Mouse (Mus musculus) heart, embryonic 14.5 days (tissue): ENCODE measurements around the gene Itgad. TPM values are rescaled to one million over a fixed set of nuclear protein-coding genes. Genes with fewer than 3 reads are reported as not detected.

Experiments used
- ATAC-seq: fragments of 200-750 bp; cut with Nextera tagmentation; 2 replicates; pipeline ENCODE4 v1.8.0; 2017; ENCODE audit warnings: low read depth, moderate TSS enrichment; ENCODE audit not compliant: insufficient number of reproducible peaks, insufficient read depth, low FRiP score
- H3K27ac ChIP-seq, 2 experiments: fragments of 200-500 bp in 1 of 2; fragments of 300-500 bp in 1 of 2; sonication (generic) in 1 of 2; replicated peaks in 1 of 2; 2 replicates each; pipeline ENCODE4 v1.5.1; 2012 to 2014; ENCODE audit warnings: low read depth in 2 of 2, low read length in 2 of 2, control low read depth in 1 of 2, mild to moderate bottlenecking in 1 of 2, mixed read lengths in 1 of 2; ENCODE audit not compliant: control insufficient read depth in 1 of 2, insufficient read depth in 1 of 2
- H3K27me3 ChIP-seq: fragments of 300-500 bp; sonication (generic); 2 replicates; pipeline ENCODE4 v1.6.1; 2014; ENCODE audit warnings: mild to moderate bottlenecking, low read length, control low read depth; ENCODE audit not compliant: control insufficient read depth, insufficient read depth
- H3K36me3 ChIP-seq: fragments of 300-500 bp; sonication (generic); 2 replicates; pipeline ENCODE4 v1.6.1; 2014; ENCODE audit warnings: mild to moderate bottlenecking, control low read depth, low read length, mixed read lengths; ENCODE audit not compliant: control insufficient read depth, insufficient read depth
- H3K4me1 ChIP-seq, 2 experiments: fragments of 200-500 bp in 1 of 2; fragments of 300-500 bp in 1 of 2; sonication (generic) in 1 of 2; 2 replicates each; pipeline ENCODE4 v1.6.1; 2012 to 2014; ENCODE audit warnings: low read length in 2 of 2, control low read depth in 1 of 2, mixed read lengths in 1 of 2; ENCODE audit not compliant: control insufficient read depth in 2 of 2, insufficient read depth in 2 of 2
- H3K4me2 ChIP-seq: fragments of 300-500 bp; sonication (generic); 2 replicates; pipeline ENCODE4 v1.6.1; 2014; ENCODE audit warnings: mild to moderate bottlenecking, low read length
- H3K4me3 ChIP-seq, 2 experiments: fragments of 200-500 bp in 1 of 2; fragments of 300-500 bp in 1 of 2; sonication (generic) in 1 of 2; 2 replicates each; pipeline ENCODE4 v1.5.1; 2012 to 2014; ENCODE audit warnings: low read length in 2 of 2, mild to moderate bottlenecking in 2 of 2, control low read depth in 1 of 2, low read depth in 1 of 2, moderate library complexity in 1 of 2; ENCODE audit not compliant: control insufficient read depth in 1 of 2, insufficient read depth in 1 of 2
- H3K9ac ChIP-seq: fragments of 300-500 bp; sonication (generic); 2 replicates; pipeline ENCODE4 v1.6.1; 2014; ENCODE audit warnings: mild to moderate bottlenecking, low read length
- H3K9me3 ChIP-seq: fragments of 300-500 bp; sonication (generic); 2 replicates; pipeline ENCODE4 v1.6.1; 2016; ENCODE audit warnings: low read length, control low read depth; ENCODE audit not compliant: control insufficient read depth
- WGBS: fragments of 180-500 bp; shearing (Covaris S2); extraction: QIAGEN DNeasy Blood & Tissue Kit; methylation state at CpG from one replicate; pipeline ENCODE4 v1.1.7; 2014; 5-methylcytosine and 5-hydroxymethylcytosine counted together
- polyA plus RNA-seq: library from polyadenylated mRNA; unstranded; fragments of >200 nt; fragmentation: Nextera tagmentation; extraction: Ambion mirVana; gene quantifications from 2 replicates; pipeline ENCODE4 v1.2.1, GENCODE M21; 2014

Gene Itgad
- polyA plus RNA-seq, 1 experiment from 2014 or later = 0.45 TPM

DNA sequence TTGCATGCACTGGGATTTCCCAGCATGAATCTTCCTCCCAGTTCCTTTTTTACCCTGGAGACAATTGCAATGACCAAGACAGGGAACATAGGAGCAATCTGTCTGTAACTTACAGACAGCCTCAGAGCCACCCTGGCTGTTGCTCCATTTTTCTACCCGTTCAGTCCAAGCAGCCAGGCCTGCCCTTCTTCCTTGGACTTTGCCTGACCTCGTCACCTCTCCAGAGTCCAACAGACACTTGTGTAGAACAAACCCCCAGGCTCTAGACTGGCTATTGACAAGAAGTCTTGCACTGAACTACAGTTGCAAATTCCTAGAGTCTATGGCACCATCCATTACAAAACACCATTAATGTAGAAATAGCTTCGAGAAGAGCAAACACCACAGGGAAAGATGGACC lies 55.6 kb downstream of the Itgad start:
- Histone ChIP-seq H3K4me2 (no peak overlapping the region), H3K9me3 (no peaks in the 10 kb centered on the region), H3K27me3 (no peaks in the 10 kb centered on the region), H3K27ac (no peak overlapping the region), H3K4me3 (no peak overlapping the region), H3K36me3 (no peaks in the 10 kb centered on the region), H3K4me1 (peaks cover 3 to 4% of the 10 kb centered on the region in 2 experiments; a peak in 2 of 4 replicates), H3K9ac (no peak overlapping the region)
- WGBS = 56% methylated on average over 3 of the region's 3 CpGs
- no peak for ATAC-seq

- H3K9me3 ChIP-seq = no peaks in the 10 kb centered on the region
- H3K4me1 ChIP-seq = no peaks in the 10 kb centered on the region
- no peak overlapping the region for H3K27ac ChIP-seq
- 56% methylated on average over 4 of the region's 4 CpGs for WGBS
- no peak overlapping the region for H3K4me2 ChIP-seq
- no peaks in the 10 kb centered on the region for H3K36me3 ChIP-seq
- no peak overlapping the region for H3K4me3 ChIP-seq
- no peak overlapping the region for H3K9ac ChIP-seq
- no peaks in the 10 kb centered on the region for H3K27me3 ChIP-seq
- ATAC-seq = no peak
These were observed 65.8 kb downstream of the Itgad start for GRCm38 (mm10) chr7:128219952-128220351.

DNA sequence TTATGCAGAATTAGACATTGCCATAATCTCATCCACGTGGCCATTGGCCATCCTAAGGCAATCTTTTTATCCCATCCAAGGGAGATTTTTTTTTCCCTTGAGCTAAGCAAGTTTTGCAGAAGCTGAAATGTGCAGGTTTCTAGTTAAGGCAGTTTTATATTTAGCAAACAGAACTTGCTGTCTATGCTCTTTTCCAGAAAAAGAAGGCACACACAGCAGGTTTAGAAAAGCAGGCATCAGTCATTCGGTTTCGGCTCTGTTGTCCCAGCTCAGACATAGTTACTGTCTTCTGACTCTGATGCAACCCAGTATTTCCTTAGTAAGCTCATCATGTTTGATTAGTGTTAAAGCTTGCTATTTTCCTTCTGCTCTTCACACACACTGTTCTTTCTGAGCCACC lies 66.8 kb downstream of the Itgad start:
- H3K27ac ChIP-seq = no peak overlapping the region
- 90% methylated on average over 3 of the region's 3 CpGs for WGBS
- ATAC-seq = no peak
- no peaks in the 10 kb centered on the region for H3K4me1 ChIP-seq
- no peak overlapping the region for H3K4me3 ChIP-seq
- no peaks in the 10 kb centered on the region for H3K9me3 ChIP-seq
- no peak overlapping the region for H3K9ac ChIP-seq
- no peaks in the 10 kb centered on the region for H3K36me3 ChIP-seq
- H3K27me3 ChIP-seq = no peaks in the 10 kb centered on the region
- no peak overlapping the region for H3K4me2 ChIP-seq

GRCm38 (mm10) chr7:128231741-128232140 lies 77.6 kb downstream of the Itgad start:
- WGBS = 37% methylated on average over 8 of the region's 8 CpGs
- no peak for ATAC-seq
- Histone ChIP-seq H3K4me3 (no peak overlapping the region), H3K27ac (no peak overlapping the region), H3K4me1 (peaks cover 2% of the 10 kb centered on the region in 2 experiments; a peak in 2 of 4 replicates), H3K9ac (no peak overlapping the region), H3K9me3 (0 out of 2 replicates have a peak, but pooled peaks cover 2% of the 10 kb centered on the region), H3K36me3 (peaks cover 16% of the 10 kb centered on the region), H3K27me3 (no peaks in the 10 kb centered on the region), H3K4me2 (no peak overlapping the region)

DNA sequence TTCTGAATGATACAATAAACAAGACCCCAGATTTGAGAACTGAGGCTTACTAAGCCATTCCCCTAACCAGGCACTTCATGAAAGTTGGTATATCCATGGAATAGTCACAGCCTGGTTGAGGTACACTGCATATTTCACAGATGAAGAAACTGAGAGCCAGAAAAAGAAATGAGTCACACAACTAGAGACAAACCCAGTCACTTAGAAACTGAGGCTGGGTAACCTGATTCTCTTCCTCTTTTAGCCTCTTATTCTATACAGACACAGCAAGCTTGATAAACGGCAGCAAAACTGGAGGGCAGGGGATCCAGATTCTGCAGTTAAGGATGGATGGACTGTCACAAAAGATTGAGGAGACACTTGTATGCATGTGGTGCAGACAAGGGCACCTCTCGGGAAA lies 80.6 kb downstream of the Itgad start:
- H3K36me3 ChIP-seq = peaks cover 17% of the 10 kb centered on the region
- no peak overlapping the region for H3K4me3 ChIP-seq
- WGBS = 74% methylated on average over 2 of the region's 2 CpGs
- ATAC-seq = no peak
- H3K4me2 ChIP-seq = no peak overlapping the region
- H3K27me3 ChIP-seq = no peaks in the 10 kb centered on the region
- H3K9ac ChIP-seq = no peak overlapping the region
- H3K4me1 ChIP-seq = peaks cover 6 to 14% of the 10 kb centered on the region in 2 experiments
- H3K9me3 ChIP-seq = no peaks in the 10 kb centered on the region
- no peak overlapping the region for H3K27ac ChIP-seq

- Histone ChIP-seq H3K4me1 (peaks cover 6 to 14% of the 10 kb centered on the region in 2 experiments), H3K4me2 (no peak overlapping the region), H3K27me3 (no peaks in the 10 kb centered on the region), H3K27ac (no peak overlapping the region), H3K36me3 (peaks cover 24% of the 10 kb centered on the region), H3K4me3 (no peak overlapping the region), H3K9me3 (no peaks in the 10 kb centered on the region), H3K9ac (no peak overlapping the region)
- ATAC-seq = no peak
- 64% methylated on average over 1 of the region's 1 CpGs for WGBS
These were observed 81.3 kb downstream of the Itgad start for GRCm38 (mm10) chr7:128235481-128235880.

DNA sequence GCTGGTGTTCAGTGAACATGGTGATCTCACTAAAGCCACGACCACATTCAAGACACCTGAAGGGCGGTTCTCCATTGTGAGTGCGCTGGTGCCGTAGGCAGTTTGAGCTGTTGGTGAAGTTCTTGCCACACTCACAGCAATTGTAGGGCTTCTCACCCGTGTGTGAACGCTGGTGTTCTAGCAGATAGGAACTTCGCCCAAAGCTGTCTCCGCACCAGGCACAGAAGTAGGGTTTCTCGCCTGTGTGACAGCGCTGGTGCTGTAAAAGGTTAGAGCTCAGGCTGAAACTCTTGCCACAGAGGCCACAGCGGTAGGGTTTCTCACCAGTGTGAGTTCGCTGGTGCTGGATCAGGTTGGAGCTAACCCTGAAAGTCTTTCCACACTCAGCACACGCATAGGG lies 82.2 kb downstream of the Itgad start:
- Histone ChIP-seq H3K4me3 (no peak overlapping the region), H3K9me3 (no peaks in the 10 kb centered on the region), H3K27ac (no peak overlapping the region), H3K4me1 (peaks cover 6 to 14% of the 10 kb centered on the region in 2 experiments), H3K36me3 (peaks cover 33% of the 10 kb centered on the region), H3K27me3 (no peaks in the 10 kb centered on the region), H3K9ac (peak overlapping the region; percentile 87; the same call in 1 of the 2 replicates), H3K4me2 (no peak overlapping the region)
- ATAC-seq = no peak
- WGBS = 89% methylated on average over 13 of the region's 13 CpGs

DNA sequence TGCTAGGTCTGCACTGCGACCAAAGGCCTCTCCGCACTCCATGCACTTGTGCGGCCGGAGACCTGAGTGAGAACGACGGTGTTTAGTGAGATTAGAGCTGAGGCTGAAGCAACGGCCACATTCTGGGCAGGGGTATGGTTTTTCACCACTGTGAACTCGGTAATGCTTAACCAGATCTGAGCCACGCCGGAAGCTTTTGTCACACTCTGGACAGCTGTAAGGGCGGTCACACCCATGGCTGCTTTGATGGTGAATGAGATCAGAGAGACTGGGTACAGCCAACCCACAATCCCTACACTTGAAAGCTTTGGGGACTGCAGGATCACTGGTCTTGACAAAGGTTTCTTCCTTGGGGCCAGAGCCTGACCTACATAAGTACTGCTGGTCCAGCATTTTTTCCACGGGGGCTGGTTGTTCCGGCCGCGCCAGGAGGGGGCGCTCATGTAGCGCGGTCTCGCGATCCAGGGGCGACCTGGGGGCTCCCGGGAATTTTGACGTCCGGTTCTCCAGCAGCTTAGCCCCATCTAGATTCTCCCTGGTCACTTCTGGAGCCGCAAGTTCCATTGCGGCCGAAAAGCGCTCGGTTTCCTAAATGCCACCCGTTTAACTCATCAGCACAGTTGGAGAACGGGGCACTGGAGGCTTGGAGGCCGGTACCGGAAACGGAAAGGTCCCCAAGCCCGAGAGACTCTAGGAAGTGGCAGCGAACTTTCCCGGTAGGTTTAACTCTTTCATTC lies 82.8 kb downstream of the Itgad start, which contains the start of gene Armc5:
TSS of gene Armc5 (plus strand) at position 487 of the 737 bp plus-strand sequence.
- Histone ChIP-seq H3K36me3 (peaks cover 39% of the 10 kb centered on the region), H3K27me3 (no peaks in the 10 kb centered on the region), H3K27ac (peak within 1 kb of the TSS; percentile 97), H3K9ac (peak within 1 kb of the TSS; percentile 87), H3K4me1 (peaks cover 6 to 14% of the 10 kb centered on the region in 2 experiments), H3K4me3 (peak within 1 kb of the TSS; percentile 76 to 79), H3K4me2 (peak within 1 kb of the TSS; percentile 84), H3K9me3 (no peaks in the 10 kb centered on the region)
- WGBS = 25% methylated on average over 37 of the region's 37 CpGs
- ATAC-seq = peak; percentile 23; the same call in 1 of the 2 replicates
